Mouse (Mus musculus) heart, embryonic 12.5 days (tissue): ENCODE data around the gene Iqcf1. TPM values are rescaled to one million over a fixed set of nuclear protein-coding genes. Genes with fewer than 3 reads are reported as not detected.

Experiments used
- ATAC-seq: fragments of 200-750 bp; cut with Nextera tagmentation; 2 replicates; pipeline ENCODE4 v1.8.0; 2017; ENCODE audit warnings: moderate TSS enrichment, moderate library complexity; ENCODE audit not compliant: insufficient number of reproducible peaks, low FRiP score
- H3K27ac ChIP-seq: fragments of 300-500 bp; sonication (generic); 2 replicates; pipeline ENCODE4 v1.5.1; 2016; ENCODE audit warnings: mild to moderate bottlenecking, moderate library complexity; ENCODE audit not compliant: poor library complexity, severe bottlenecking
- H3K27me3 ChIP-seq: fragments of 300-500 bp; sonication (generic); replicated peaks from 2 replicates; pipeline ENCODE4 v1.6.1; 2016; ENCODE audit warnings: mild to moderate bottlenecking, moderate library complexity
- H3K36me3 ChIP-seq: fragments of 300-500 bp; sonication (generic); 2 replicates; pipeline ENCODE4 v1.6.1; 2016; ENCODE audit warnings: mild to moderate bottlenecking, moderate library complexity
- H3K4me1 ChIP-seq: fragments of 300-500 bp; sonication (generic); replicated peaks from 2 replicates; pipeline ENCODE4 v1.6.1; 2016; ENCODE audit warnings: mild to moderate bottlenecking
- H3K4me2 ChIP-seq: fragments of 300-500 bp; sonication (generic); 2 replicates; pipeline ENCODE4 v1.6.1; 2016; ENCODE audit warnings: mild to moderate bottlenecking, moderate library complexity
- H3K4me3 ChIP-seq: fragments of 300-500 bp; sonication (generic); 2 replicates; pipeline ENCODE4 v1.5.1; 2016; ENCODE audit warnings: mild to moderate bottlenecking
- H3K9ac ChIP-seq: fragments of 300-500 bp; sonication (generic); 2 replicates; pipeline ENCODE4 v1.6.1; 2016; ENCODE audit warnings: mild to moderate bottlenecking, moderate library complexity
- H3K9me3 ChIP-seq: fragments of 300-500 bp; sonication (generic); replicated peaks from 2 replicates; pipeline ENCODE4 v1.6.1; 2016; ENCODE audit warnings: mild to moderate bottlenecking, moderate library complexity
- WGBS: fragments of 180-500 bp; shearing (Covaris S2); methylation state at CpG from one replicate; pipeline ENCODE4 v1.1.7; 2016; 5-methylcytosine and 5-hydroxymethylcytosine counted together
- polyA plus RNA-seq: library from polyadenylated mRNA; unstranded; fragments of >200 nt; fragmentation: Nextera tagmentation; extraction: Ambion mirVana; gene quantifications from 2 replicates; pipeline ENCODE4 v1.2.1, GENCODE M21; 2016

Iqcf1 gene
- polyA plus RNA-seq, 1 experiment from 2014 or later = not detected

DNA sequence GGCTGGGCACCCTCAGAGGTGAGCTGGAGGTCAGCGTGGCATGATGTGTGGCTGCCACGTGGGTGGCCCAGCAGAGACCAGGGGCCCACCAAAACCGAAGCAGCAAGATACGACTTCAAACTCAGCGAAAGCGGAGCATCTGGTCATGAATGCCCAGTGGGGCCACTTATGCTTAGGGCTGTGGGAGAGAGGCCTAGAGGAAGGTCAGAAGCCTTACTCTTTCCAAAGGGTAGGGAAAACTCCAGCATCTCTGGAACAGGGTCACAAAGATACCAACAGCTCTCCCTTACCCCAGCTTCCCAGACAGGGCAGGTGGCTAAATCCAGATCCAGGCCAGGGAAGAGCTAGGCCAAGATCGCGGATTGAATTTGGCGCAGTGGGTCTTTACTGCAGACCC lies 42.6 kb upstream of the Iqcf1 start:
- Histone ChIP-seq H3K9ac (peak overlapping the region; percentile 51), H3K4me2 (peak overlapping the region; percentile 94)

DNA sequence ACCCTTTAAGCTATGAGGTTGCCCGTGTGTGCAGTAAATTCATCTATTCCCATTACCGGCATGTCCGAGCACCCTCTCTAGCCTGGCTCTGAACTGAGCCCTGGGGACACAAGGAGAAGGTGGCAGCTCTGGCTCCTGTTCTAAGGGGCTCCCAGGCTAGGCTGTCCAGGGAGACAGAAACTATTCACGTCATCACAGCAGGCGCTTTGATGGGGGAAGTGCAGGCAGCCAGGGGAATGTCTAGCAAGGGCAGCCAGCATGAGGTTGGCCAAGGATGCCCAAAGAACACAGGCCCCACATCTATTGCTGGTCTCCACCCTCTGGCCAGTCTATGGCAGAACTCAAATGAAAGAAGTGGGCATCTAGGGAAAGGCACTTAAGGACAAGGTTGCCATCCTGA lies 41.8 kb upstream of the Iqcf1 start:
- Histone ChIP-seq H3K4me3 (no peak overlapping the region), H3K4me2 (no peak overlapping the region), H3K27me3 (0 out of 2 replicates have a peak, but pooled peaks cover under 1% of the 10 kb centered on the region), H3K9ac (0 out of 2 replicates have a peak overlapping the region, but pooled peaks have one; percentile 10), H3K36me3 (peaks cover 36% of the 10 kb centered on the region), H3K4me1 (peaks cover 63% of the 10 kb centered on the region), H3K27ac (no peak overlapping the region), H3K9me3 (no peaks in the 10 kb centered on the region)
- no peak for ATAC-seq
- WGBS = 68% methylated on average over 5 of the region's 5 CpGs

More for the DNA sequence above, 42.6 kb upstream of the Iqcf1 start:
- no peaks in the 10 kb centered on the region for H3K27me3 ChIP-seq
- peaks cover 70% of the 10 kb centered on the region for H3K4me1 ChIP-seq
- no peak for ATAC-seq
- WGBS = 54% methylated on average over 9 of the region's 9 CpGs
- peak overlapping the region; percentile 61 for H3K27ac ChIP-seq
- peaks cover 29% of the 10 kb centered on the region for H3K36me3 ChIP-seq
- H3K9me3 ChIP-seq = no peaks in the 10 kb centered on the region
- H3K4me3 ChIP-seq = peak overlapping the region; percentile 4; the same call in 1 of the 2 replicates

- peaks cover 50% of the 10 kb centered on the region for H3K36me3 ChIP-seq
- H3K9me3 ChIP-seq = no peaks in the 10 kb centered on the region
- no peak overlapping the region for H3K9ac ChIP-seq
- H3K4me1 ChIP-seq = peaks cover 57% of the 10 kb centered on the region
- 72% methylated on average over 15 of the region's 15 CpGs for WGBS
- H3K4me2 ChIP-seq = no peak overlapping the region
- peaks cover 9% of the 10 kb centered on the region; the same call in 1 of the 2 replicates for H3K27me3 ChIP-seq
- ATAC-seq = no peak
- H3K4me3 ChIP-seq = no peak overlapping the region
- no peak overlapping the region for H3K27ac ChIP-seq
Measured at GRCm38 (mm10) chr9:106459946-106460345, 39.8 kb upstream of the Iqcf1 start.

DNA sequence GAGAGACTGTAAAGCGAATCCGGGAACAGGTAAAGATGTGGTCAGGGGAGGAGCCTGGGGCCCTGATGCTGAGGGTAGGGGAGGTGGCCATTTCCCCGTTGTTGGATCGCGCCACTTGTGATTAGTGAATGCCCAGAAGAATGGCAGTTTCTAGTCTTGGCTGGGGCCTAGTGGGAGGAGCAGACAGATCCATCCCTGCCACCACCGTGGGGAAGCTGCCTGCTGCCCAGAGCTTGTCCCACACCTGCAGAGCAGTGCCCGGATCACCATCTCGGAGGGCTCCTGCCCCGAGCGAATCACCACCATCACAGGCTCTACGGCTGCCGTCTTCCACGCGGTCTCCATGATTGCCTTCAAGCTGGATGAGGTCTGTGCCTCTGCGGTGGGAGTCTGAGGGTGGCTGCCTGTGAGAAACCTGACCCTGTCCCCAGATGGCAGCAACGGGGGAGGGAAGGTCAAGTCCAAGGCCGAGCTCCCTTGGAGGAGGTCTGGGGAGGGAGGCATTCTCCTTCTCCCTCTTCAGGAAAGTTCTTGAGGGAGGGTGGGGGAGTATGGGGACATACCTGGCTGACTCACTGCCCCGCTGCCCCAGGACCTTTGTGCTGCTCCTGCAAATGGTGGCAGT lies 39.3 kb upstream of the Iqcf1 start:
- H3K36me3 ChIP-seq = peaks cover 50% of the 10 kb centered on the region

GRCm38 (mm10) chr9:106461026-106461415 lies 38.7 kb upstream of the Iqcf1 start:
- Histone ChIP-seq H3K4me2 (no peak overlapping the region), H3K27me3 (peaks cover 13% of the 10 kb centered on the region), H3K9me3 (no peaks in the 10 kb centered on the region), H3K36me3 (peaks cover 50% of the 10 kb centered on the region), H3K27ac (no peak overlapping the region), H3K4me3 (no peak overlapping the region), H3K9ac (no peak overlapping the region), H3K4me1 (peaks cover 54% of the 10 kb centered on the region)
- WGBS = 87% methylated on average over 9 of the region's 9 CpGs
- no peak for ATAC-seq

More for the DNA sequence above, 39.3 kb upstream of the Iqcf1 start:
- peaks cover 9% of the 10 kb centered on the region; the same call in 1 of the 2 replicates for H3K27me3 ChIP-seq
- H3K27ac ChIP-seq = no peak overlapping the region
- ATAC-seq = no peak
- no peak overlapping the region for H3K4me2 ChIP-seq
- 77% methylated on average over 18 of the region's 18 CpGs for WGBS
- H3K4me3 ChIP-seq = no peak overlapping the region
- no peak overlapping the region for H3K9ac ChIP-seq
- H3K4me1 ChIP-seq = peaks cover 54% of the 10 kb centered on the region
- H3K9me3 ChIP-seq = no peaks in the 10 kb centered on the region

- Histone ChIP-seq H3K27ac (no peak overlapping the region), H3K4me1 (peaks cover 46% of the 10 kb centered on the region), H3K4me2 (no peak overlapping the region), H3K9me3 (no peaks in the 10 kb centered on the region), H3K9ac (no peak overlapping the region), H3K4me3 (no peak overlapping the region), H3K27me3 (peaks cover 13% of the 10 kb centered on the region), H3K36me3 (peaks cover 48% of the 10 kb centered on the region)
- no peak for ATAC-seq
- WGBS = 84% methylated on average over 16 of the region's 16 CpGs
Measured at GRCm38 (mm10) chr9:106461641-106462429, 37.9 kb upstream of the Iqcf1 start.

DNA sequence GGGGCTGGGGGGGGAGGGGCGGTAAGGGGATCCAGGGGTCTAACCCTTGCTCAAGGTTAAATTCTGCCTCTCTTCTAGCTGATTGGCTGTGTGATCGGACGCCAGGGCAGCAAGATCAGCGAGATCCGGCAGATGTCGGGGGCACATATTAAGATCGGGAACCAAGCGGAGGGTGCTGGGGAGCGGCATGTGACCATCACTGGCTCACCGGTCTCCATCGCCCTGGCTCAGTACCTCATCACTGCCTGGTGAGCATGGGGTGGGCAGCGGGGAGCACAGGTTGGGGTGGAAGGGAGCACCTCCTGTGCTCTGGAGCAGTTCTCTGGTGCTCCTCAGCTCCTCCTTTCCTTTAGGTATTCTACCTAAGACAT lies 37.4 kb upstream of the Iqcf1 start:
- Histone ChIP-seq H3K9ac (no peak overlapping the region), H3K27me3 (peaks cover 13% of the 10 kb centered on the region), H3K9me3 (no peaks in the 10 kb centered on the region), H3K4me2 (no peak overlapping the region), H3K4me3 (no peak overlapping the region), H3K36me3 (peaks cover 48% of the 10 kb centered on the region), H3K4me1 (peaks cover 40% of the 10 kb centered on the region), H3K27ac (no peak overlapping the region)
- 88% methylated on average over 12 of the region's 12 CpGs for WGBS
- ATAC-seq = no peak

GRCm38 (mm10) chr9:106463122-106464063 lies 36.4 kb upstream of the Iqcf1 start:
- Histone ChIP-seq H3K4me1 (peaks cover 30% of the 10 kb centered on the region), H3K4me3 (no peak overlapping the region), H3K9ac (peak overlapping the region; percentile 13; the same call in 1 of the 2 replicates), H3K27me3 (peaks cover 13% of the 10 kb centered on the region), H3K9me3 (no peaks in the 10 kb centered on the region), H3K36me3 (peaks cover 48% of the 10 kb centered on the region), H3K27ac (no peak overlapping the region), H3K4me2 (no peak overlapping the region)
- no peak for ATAC-seq
- 84% methylated on average over 21 of the region's 21 CpGs for WGBS

GRCm38 (mm10) chr9:106464751-106465541 lies 34.8 kb upstream of the Iqcf1 start:
- peak; percentile 75 for ATAC-seq
- no peaks in the 10 kb centered on the region for H3K9me3 ChIP-seq
- peaks cover 42% of the 10 kb centered on the region for H3K36me3 ChIP-seq
- peaks cover 13% of the 10 kb centered on the region for H3K27me3 ChIP-seq
- H3K9ac ChIP-seq = peak overlapping the region; percentile 71
- peaks cover 17% of the 10 kb centered on the region for H3K4me1 ChIP-seq
- peak overlapping the region; percentile 93 for H3K4me2 ChIP-seq
- H3K4me3 ChIP-seq = peak overlapping the region; percentile 59
- H3K27ac ChIP-seq = no peak overlapping the region
- 2% methylated on average over 98 of the region's 99 CpGs for WGBS

- Histone ChIP-seq H3K4me2 (peak within 1 kb of the TSS; percentile 93), H3K4me1 (peaks cover 14% of the 10 kb centered on the region), H3K9me3 (no peaks in the 10 kb centered on the region), H3K27me3 (peaks cover 13% of the 10 kb centered on the region), H3K9ac (peak within 1 kb of the TSS; percentile 71), H3K36me3 (peaks cover 35% of the 10 kb centered on the region), H3K4me3 (peak within 1 kb of the TSS; percentile 59), H3K27ac (no peak within 1 kb of the TSS)
- 0 out of 2 replicates have a peak, but pooled peaks have one; percentile 2 for ATAC-seq
- WGBS = 33% methylated on average over 26 of the region's 26 CpGs
Measured at GRCm38 (mm10) chr9:106465571-106466200, 34.1 kb upstream of the Iqcf1 start, which contains the start of gene Gpr62. TSS of gene Gpr62 (minus strand) at chr9:106465938.
